Mouse (Mus musculus): ENCODE data around the gene Prcd. TPM values are rescaled to one million over a fixed set of nuclear protein-coding genes. Genes with fewer than 3 reads are reported as not detected.

Gene Prcd
- polyA plus RNA-seq, 1 experiment, result 1.5 TPM

DNA sequence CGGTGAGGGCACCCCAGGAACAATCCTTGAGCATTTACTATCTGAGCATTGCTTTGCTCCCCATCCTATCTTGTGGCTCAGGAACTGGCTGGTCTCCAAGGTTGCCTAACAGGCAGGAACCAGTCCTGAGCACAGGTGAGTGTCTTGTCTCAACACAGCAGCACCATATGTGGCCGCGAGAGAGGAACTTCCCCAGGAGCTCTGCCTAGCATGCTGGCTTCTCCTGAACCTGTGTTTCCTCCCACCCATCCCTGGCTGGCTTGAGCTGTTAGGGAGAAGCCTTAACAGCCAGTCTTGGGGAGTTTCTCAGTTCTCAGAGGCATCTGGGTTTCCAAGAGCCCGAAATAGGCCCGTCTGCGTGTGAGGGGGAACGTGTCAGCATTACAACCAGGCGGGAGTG, 2.0 kb upstream of the Prcd start:
- no peak overlapping the region for H3K27ac ChIP-seq (replicated peaks; ENCODE audit: low read depth, low read length)
- H3K4me3 ChIP-seq (ENCODE audit: insufficient read depth, low read depth, low read length), result peak overlapping the region; percentile 66
- no peaks in the 10 kb centered on the region for H3K4me1 ChIP-seq (ENCODE audit: control insufficient read depth, insufficient read depth, insufficient read length, low read length)

DNA sequence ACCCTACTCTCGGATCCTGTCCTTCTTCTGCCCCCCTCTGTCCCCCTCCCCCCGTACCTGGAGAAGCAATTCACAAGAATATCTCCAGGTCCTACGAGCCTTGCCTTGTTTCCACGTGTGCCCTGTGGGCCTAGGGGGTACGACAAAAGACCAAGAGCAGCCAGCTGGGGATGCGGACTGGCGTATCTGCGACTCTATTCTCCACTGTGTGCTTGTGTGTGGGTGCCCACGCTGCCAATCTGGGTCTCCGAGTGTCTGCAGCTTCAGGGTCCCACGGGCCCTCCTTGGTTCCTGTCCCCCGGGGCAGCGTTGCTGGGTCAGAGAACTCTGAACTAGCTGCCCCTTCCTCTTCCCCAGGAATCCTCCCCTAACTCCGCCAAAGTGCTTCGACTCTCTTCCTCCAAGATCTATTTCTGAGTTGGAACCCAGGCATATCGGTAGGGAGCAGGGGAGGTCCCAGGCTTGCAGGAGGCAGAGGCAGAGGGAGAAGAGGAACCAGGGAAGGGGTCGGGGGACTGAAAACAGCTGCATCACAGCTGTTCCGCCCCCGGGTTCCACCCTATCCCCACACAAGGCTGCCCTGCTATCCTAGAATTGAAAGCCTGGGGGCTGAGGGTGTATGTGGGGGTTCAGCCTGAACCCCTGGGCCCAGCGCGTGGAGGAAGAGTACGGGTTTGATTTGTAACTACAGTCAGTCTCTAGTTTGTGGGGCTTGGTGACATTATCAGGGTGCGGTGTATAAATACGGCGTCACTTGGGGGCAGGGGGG, 820 bp upstream of the Prcd start:
- no peaks in the 10 kb centered on the region; the same call in 1 of the 2 replicates for H3K4me1 ChIP-seq (ENCODE audit: control insufficient read depth, insufficient read depth, insufficient read length, low read length)
- H3K4me3 ChIP-seq (ENCODE audit: insufficient read depth, low read depth, low read length), result peak overlapping the region; percentile 66
- H3K27ac ChIP-seq (replicated peaks; ENCODE audit: low read depth, low read length), result peak overlapping the region; percentile 36

DNA sequence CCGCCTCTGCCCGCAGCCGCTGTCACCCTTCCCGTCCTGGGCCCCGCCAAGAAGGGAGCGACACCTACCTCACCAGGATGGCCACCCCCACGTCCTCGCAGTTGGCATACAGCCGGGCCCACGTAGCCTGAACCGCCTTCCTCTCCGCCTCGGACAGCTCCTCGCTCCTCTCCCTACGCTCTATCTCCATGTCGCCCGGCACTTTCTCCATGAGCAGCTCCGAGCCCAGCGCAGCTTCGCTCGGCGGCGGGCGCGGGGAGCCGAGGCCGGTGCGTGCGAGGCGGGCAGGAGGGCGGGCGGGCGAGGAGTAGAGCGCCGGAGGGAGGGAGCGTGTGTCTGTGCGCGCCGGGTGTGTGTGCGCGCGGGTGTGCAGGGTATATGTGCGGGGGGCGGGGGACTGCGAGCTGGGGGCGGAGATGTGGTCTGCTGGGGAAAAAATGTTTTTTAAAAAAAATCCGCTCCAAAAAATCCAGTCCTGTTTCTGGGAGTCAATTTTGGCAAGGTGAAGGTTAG, 431 bp downstream of the Prcd start:
- peak overlapping the region; percentile 49 for H3K27ac ChIP-seq (replicated peaks; ENCODE audit: low read depth, low read length)
- H3K4me3 ChIP-seq (ENCODE audit: insufficient read depth, low read depth, low read length), result peak overlapping the region; percentile 66

DNA sequence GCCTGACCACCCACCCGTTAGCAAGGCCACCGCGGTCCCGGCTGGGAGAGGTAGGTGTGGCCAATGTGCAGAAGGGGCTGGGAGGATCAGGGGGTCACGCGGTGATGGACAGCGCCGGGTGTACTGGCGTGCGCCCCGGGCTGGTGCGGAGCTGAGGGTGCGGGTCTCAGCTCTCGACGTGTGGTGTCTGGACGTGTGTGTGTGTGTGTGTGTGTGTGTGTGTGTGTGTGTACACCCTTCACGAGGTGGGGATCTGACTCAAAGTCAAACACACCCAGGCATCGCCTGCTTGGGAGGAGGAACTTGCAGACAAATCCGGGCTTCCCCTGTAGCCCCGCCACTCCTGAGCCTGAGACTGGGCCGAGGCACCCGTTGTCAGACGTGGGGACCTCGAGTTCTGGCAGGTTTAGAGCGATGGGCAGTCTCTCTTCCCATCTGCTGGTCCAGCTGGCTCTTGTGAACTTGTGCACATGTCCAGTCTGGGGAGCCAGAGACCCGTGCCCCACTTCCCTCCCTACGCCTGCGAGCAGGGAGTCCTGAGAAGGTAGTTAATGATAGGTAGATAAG, 1.0 kb downstream of the Prcd start, which contains the start of gene Cygb:
Gene Cygb (minus strand): TSS at position 59 of the 567 bp plus-strand sequence.
- Histone ChIP-seq H3K4me1 (ENCODE audit: control insufficient read depth, insufficient read depth, insufficient read length, low read length) (no peaks in the 10 kb centered on the region; the same call in 1 of the 2 replicates), H3K27ac (replicated peaks; ENCODE audit: low read depth, low read length) (peak within 1 kb of the TSS; percentile 49), H3K4me3 (ENCODE audit: insufficient read depth, low read depth, low read length) (peak within 1 kb of the TSS; percentile 66)

More for the DNA sequence above, 431 bp downstream of the Prcd start:
- no peaks in the 10 kb centered on the region; the same call in 1 of the 2 replicates for H3K4me1 ChIP-seq (ENCODE audit: control insufficient read depth, insufficient read depth, insufficient read length, low read length)

DNA sequence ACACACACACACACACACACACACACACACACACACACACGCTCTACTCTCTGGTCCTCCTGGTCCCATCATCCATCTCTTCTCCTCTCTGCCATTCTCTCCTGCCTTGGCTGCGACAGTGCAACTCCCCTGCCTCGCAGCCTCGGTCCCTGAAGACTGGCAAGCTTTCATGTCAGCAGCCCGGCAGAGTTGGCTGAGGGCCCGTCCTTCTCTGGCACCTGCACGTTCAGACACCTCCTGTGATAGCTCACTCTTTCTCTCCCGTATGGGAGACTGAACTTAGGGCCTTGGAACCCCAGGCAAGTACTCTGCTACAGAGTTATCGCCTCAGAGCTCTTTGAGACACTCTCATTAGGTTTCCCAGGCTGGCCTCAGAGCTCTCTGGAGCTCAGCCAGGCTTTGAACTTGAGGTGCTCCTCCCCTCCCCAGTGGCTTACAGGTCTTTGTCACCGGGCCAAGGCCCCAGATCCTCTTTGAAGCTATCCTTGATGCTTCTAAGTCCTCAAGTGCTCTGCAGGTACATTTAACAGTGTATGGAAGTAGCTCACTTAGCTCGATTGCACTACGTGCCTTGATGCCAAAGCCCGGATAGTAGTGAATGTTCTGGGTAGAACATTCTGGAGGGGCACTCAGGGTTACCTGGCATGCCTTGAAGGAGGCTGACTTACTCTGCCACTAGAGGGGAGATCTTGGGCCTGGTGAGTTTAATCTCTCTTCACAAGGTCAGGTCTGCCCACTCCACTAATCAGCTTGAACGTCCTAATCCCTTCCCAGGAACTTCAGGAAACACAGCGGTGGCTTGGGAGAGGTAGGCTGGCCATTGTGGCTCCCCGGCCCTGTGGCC, 3.2 kb downstream of the Prcd start:
- H3K4me1 ChIP-seq (ENCODE audit: control insufficient read depth, insufficient read depth, insufficient read length, low read length), result no peaks in the 10 kb centered on the region; the same call in 1 of the 2 replicates
- H3K27ac ChIP-seq (replicated peaks; ENCODE audit: low read depth, low read length), result no peak overlapping the region
- H3K4me3 ChIP-seq (ENCODE audit: insufficient read depth, low read depth, low read length), result no peak overlapping the region

DNA sequence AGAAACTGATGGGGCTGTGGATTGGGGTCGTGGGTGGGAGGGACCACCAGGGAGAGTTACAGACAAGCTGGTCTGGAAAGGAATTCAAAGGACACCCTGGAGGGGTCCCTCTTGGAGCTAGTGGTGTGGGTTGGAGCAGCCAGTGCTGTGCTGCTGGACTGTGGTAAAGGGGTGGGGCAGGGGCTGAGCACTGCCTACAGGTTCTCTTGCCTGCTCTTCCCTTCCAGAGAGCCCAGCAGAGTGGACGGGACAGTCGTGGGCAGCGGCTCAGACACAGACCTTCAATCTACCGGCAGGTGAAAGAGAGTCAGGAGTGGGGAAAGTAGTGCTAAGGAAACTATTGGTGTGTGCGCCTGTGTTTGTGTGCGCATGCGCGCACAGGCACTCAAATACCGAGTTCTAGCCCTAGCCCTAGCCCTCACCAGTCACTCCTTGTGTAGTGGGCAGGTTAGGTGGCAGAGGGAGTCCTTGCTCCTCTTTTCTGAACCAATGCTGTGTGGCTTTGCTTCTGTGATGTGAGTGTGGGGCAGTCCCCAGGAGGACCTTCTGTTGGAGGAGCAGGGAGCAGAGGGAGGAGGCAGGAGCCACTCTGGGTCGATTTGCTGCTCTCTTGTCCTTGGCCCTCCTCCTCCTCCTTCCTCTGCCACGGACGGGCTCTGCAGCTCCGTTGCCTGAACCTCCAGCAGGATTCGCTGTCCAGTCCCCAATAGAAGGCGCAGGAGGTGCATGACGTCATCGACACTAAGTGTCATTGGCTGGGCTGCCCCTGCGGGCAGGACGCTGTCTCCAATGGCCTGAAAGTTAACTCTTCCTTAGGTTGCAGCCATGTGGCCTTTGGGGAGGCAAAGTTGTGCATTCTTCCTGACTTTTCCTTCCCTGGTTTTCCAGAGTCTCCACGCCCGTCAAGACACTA, 4.2 kb downstream of the Prcd start:
- Histone ChIP-seq H3K27ac (replicated peaks; ENCODE audit: low read depth, low read length) (peak overlapping the region; percentile 88), H3K4me1 (ENCODE audit: control insufficient read depth, insufficient read depth, insufficient read length, low read length) (no peaks in the 10 kb centered on the region; the same call in 1 of the 2 replicates)

DNA sequence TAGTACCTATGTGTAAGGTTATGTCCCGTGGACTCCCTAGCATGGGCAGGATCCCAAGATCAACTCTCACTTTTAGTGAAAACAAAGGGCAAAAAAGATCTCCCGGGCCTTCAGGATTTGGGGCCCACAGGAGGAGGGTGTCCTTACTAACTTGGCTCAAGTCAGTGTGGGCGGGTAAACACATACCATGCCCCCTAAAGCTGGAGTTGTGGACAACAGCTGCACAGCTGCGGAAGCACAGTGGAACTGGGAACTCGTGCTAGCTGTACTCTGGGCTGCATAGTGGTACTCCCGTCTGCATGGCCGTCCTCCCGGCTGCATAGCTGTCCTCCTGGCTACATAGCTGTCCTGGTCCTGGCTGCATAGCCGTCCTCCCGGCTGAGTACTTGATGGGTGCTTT, 4.9 kb downstream of the Prcd start:
- Histone ChIP-seq H3K27ac (replicated peaks; ENCODE audit: low read depth, low read length) (peak overlapping the region; percentile 58), H3K4me3 (ENCODE audit: insufficient read depth, low read depth, low read length) (no peak overlapping the region), H3K4me1 (ENCODE audit: control insufficient read depth, insufficient read depth, insufficient read length, low read length) (no peaks in the 10 kb centered on the region; the same call in 1 of the 2 replicates)

More for the DNA sequence above, 4.2 kb downstream of the Prcd start:
- H3K4me3 ChIP-seq (ENCODE audit: insufficient read depth, low read depth, low read length), result peak overlapping the region; percentile 62

DNA sequence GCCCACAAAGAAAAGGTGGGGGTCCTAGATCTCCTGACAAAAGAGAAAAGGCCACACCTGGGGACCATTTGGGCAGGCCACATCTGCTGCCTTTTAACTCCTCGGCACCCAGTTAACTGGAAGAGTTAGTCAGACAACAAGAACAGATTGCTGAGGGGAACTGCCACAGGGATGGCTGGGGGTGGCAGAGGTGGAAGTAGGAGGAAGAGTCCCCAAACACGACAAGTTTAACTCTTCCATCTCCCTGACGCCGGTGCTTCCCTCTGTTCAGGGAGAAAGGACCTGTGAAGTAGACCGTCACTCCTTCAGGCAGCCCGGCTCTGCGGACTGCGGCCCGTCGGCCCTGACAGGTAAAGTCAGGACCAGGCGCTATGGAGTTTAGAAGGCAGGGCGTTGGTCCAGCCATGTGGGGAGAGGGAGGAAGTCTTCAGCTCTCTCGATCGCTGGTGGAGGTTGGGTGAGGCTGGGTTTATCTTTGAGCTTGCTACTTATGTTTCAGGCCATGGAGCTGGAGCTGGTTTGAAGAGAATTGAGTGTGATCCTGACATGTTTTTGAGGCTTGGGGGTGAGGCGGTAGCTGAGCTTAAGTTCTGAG, 5.8 kb downstream of the Prcd start:
- Histone ChIP-seq H3K4me3 (ENCODE audit: insufficient read depth, low read depth, low read length) (no peak overlapping the region), H3K27ac (replicated peaks; ENCODE audit: low read depth, low read length) (no peak overlapping the region), H3K4me1 (ENCODE audit: control insufficient read depth, insufficient read depth, insufficient read length, low read length) (no peaks in the 10 kb centered on the region; the same call in 1 of the 2 replicates)

DNA sequence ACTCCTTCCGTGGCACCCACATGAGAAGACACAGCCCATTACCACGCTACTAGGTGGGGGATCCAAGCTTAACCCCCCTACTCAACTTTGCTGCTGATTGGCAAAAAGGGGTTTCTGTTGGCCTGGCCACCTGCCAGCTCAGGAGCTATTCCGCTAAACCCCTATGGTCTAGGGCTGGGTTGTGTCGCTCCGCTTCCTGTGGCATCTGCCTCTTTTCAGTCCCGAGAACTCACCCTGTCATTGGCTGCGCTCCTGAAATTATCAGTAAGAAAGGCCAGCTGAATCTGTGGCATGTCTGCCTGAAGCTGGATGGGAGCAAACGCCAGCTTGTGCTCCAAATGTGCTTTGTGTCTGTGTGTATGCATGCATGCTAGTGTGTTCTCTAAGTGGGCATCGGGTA, 6.8 kb downstream of the Prcd start:
- Histone ChIP-seq H3K27ac (replicated peaks; ENCODE audit: low read depth, low read length) (no peak overlapping the region), H3K4me3 (ENCODE audit: insufficient read depth, low read depth, low read length) (no peak overlapping the region), H3K4me1 (ENCODE audit: control insufficient read depth, insufficient read depth, insufficient read length, low read length) (no peaks in the 10 kb centered on the region; the same call in 1 of the 2 replicates)

DNA sequence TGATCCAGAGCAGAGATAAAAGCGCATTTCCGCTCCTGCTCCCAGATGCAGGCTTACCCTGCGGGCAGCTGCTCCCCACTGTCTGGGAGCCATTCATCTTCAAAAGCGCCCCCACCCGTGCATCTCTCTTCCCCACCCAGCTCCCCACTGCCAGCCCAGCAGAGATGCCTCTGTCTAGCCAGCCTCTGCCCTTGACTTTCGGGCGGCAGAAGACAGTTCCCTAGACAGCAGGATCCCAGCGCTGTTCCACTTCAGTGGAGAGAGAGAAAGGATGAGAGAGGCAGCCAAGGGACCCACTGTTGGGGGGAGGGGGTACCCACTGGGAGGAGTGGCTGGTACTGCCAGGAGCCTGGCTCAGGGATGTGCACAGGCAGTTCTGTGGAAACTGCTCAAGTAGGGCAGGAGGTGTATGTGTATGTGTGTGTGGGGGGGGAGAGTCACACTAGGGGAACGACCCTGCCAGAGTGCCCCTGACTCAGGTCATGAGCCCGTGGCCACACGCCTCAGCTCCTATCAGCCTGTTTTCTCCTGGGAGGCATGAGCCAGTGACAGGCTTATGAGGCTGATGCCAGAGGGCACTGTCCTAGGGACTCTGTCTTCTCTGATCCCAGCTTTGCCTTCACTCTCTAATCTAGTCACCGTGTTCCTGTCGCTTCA, 8.1 kb downstream of the Prcd start:
- Histone ChIP-seq H3K4me1 (ENCODE audit: control insufficient read depth, insufficient read depth, insufficient read length, low read length) (no peaks in the 10 kb centered on the region; the same call in 1 of the 2 replicates), H3K27ac (replicated peaks; ENCODE audit: low read depth, low read length) (no peak overlapping the region), H3K4me3 (ENCODE audit: insufficient read depth, low read depth, low read length) (no peak overlapping the region)

DNA sequence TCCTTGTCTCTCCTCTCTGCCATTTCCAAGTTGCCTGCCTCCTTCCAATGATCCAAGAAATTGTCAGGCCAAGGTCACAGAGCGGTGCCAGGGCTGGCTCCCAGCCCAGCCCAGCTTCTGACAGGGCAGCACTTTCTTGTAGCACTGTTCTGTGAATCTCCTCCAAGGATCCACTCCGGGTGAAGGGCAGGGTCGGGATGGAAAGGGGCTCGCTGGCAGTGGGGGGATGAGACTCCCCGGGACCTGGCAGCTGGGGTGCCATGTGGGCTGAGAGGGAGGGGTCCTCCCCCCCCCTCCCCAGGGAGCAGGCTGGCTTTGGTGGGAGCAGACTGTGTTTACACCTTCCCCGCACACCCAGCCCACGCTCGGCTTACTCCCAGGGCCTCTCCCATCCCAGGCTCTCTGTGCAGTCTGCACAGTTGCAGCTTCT, 8.6 kb downstream of the Prcd start:
- H3K4me1 ChIP-seq (ENCODE audit: control insufficient read depth, insufficient read depth, insufficient read length, low read length), result no peaks in the 10 kb centered on the region; the same call in 1 of the 2 replicates
- H3K27ac ChIP-seq (replicated peaks; ENCODE audit: low read depth, low read length), result no peak overlapping the region
- H3K4me3 ChIP-seq (ENCODE audit: insufficient read depth, low read depth, low read length), result no peak overlapping the region

DNA sequence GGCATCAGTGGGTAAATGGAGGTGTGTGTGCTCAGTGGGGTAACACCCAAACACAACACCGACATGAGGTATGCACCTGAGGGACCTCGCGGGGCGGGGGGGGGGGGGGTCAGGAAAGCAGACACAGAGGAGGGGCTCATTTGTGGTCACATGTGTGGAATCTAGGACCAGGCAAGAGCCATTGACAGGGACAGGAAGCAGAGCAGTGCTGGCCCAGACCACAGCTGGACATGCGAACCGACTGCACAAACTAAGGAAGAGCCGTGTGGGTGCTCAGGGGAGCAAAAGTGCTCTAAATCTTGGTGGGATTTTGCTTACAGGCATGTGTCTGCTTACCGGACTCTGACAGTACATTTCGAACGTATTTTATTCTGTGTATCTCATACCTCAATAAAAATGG, 12.0 kb downstream of the Prcd start:
- Histone ChIP-seq H3K27ac (replicated peaks; ENCODE audit: low read depth, low read length) (no peak overlapping the region), H3K4me3 (ENCODE audit: insufficient read depth, low read depth, low read length) (no peak overlapping the region), H3K4me1 (ENCODE audit: control insufficient read depth, insufficient read depth, insufficient read length, low read length) (no peaks in the 10 kb centered on the region)

DNA sequence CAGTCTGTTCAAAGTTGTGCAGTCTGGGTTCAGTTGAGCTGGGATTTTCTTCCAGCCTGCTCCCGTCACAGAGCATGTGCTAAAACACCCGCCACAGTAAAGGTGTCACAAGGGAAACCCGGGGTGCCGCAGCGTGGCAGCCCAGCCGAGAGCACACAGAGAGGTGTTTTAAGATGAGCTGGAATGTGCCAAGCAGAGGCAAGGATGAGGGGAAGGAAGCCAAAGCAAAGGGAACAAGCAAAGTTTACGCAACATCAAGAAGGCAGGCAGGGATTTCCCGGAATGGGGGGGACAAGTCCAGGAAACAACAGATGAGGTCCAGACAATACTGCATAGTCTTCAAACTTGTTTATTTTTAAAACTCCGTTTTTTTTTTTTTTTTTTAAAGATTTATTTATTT, 13.2 kb downstream of the Prcd start:
- Histone ChIP-seq H3K4me1 (ENCODE audit: control insufficient read depth, insufficient read depth, insufficient read length, low read length) (no peaks in the 10 kb centered on the region), H3K4me3 (ENCODE audit: insufficient read depth, low read depth, low read length) (no peak overlapping the region), H3K27ac (replicated peaks; ENCODE audit: low read depth, low read length) (peak overlapping the region; percentile 18; the same call in 1 of the 2 replicates)

All from brown adipose tissue, adult 24 weeks (tissue).